Mouse (Mus musculus) c-Kit-positive CD71-negative TER-119-negative erythroid progenitor cells, embryonic 14.5 days (primary cell): ENCODE measurements around the gene Rnf224.

Source experiments
- DNase-seq: peaks from one replicate; pipeline ENCODE4 v3.0.0-alpha.2; 2013; ENCODE audit warnings: low read depth

Gene Rnf224

GRCm38 (mm10) chr2:25225811-25226379 lies 10.7 kb downstream of the Rnf224 start:
- no peak for DNase-seq

- peak; percentile 97 for DNase-seq
These were observed 11.5 kb downstream of the Rnf224 start for GRCm38 (mm10) chr2:25224766-25225752.

- no peak for DNase-seq
These were observed 12.2 kb downstream of the Rnf224 start, which contains the start of gene Tubb4b for GRCm38 (mm10) chr2:25224492-25224765. TSS of gene Tubb4b (minus strand) at chr2:25224702.

GRCm38 (mm10) chr2:25223681-25224491 lies 12.7 kb downstream of the Rnf224 start:
- DNase-seq = peak; percentile 79

GRCm38 (mm10) chr2:25221331-25221772 lies 15.2 kb downstream of the Rnf224 start:
- no peak for DNase-seq

- DNase-seq = no peak
These were observed 18.1 kb downstream of the Rnf224 start, which contains the start of gene Fam166a for GRCm38 (mm10) chr2:25218445-25218844. TSS of gene Fam166a (plus strand) at chr2:25218745.

- no peak for DNase-seq
These were observed 18.9 kb downstream of the Rnf224 start for GRCm38 (mm10) chr2:25217666-25218065.

GRCm38 (mm10) chr2:25214444-25214843 lies 22.1 kb downstream of the Rnf224 start, which contains the start of gene Stpg3:
TSS of gene Stpg3 (minus strand) at chr2:25214637.
- DNase-seq = no peak

- DNase-seq = no peak
These were observed 23.2 kb downstream of the Rnf224 start for GRCm38 (mm10) chr2:25213266-25213865.

GRCm38 (mm10) chr2:25211121-25211670 lies 25.4 kb downstream of the Rnf224 start, which contains the start of gene Nelfb:
TSS of gene Nelfb (minus strand) at chr2:25211489.
- peak; percentile 93 for DNase-seq

GRCm38 (mm10) chr2:25210686-25211085 lies 25.9 kb downstream of the Rnf224 start:
- no peak for DNase-seq

- DNase-seq = no peak
These were observed 29.0 kb downstream of the Rnf224 start for GRCm38 (mm10) chr2:25207593-25207992.

GRCm38 (mm10) chr2:25203631-25204214 lies 32.9 kb downstream of the Rnf224 start:
- DNase-seq = no peak

GRCm38 (mm10) chr2:25200631-25201030 lies 36.0 kb downstream of the Rnf224 start:
- DNase-seq = no peak

- DNase-seq = no peak
These were observed 38.6 kb downstream of the Rnf224 start for GRCm38 (mm10) chr2:25197946-25198345.

- no peak for DNase-seq
These were observed 39.4 kb downstream of the Rnf224 start for GRCm38 (mm10) chr2:25197191-25197590.

GRCm38 (mm10) chr2:25196172-25196954 lies 40.2 kb downstream of the Rnf224 start, which contains the start of gene Tor4a:
TSS of gene Tor4a (minus strand) at chr2:25196886.
- peak; percentile 72 for DNase-seq

GRCm38 (mm10) chr2:25195211-25196156 lies 41.1 kb downstream of the Rnf224 start:
- DNase-seq = no peak
